Mouse (Mus musculus) liver, embryonic 14 days (tissue): ENCODE measurements around the gene Krtap15. TPM values are rescaled to one million over a fixed set of nuclear protein-coding genes. Genes with fewer than 3 reads are reported as not detected.

Experiments
- polyA plus RNA-seq: library from polyadenylated mRNA; depleted of rRNA; stranded (reverse); fragments of >200 nt; gene quantifications from 2 replicates; pipeline ENCODE4 v1.2.3, GENCODE M21; 2012; rRNA removed

Gene Krtap15
- not detected in 2 replicates for polyA plus RNA-seq

GRCm38 (mm10) chr16:88820066-88820465 is at the start of gene Krtap15:
TSS of gene Krtap15 (plus strand) at chr16:88820215.

GRCm38 (mm10) chr16:88774106-88774505 is 45.9 kb upstream of the Krtap15 start, which contains the start of gene 2310057N15Rik:
TSS of gene 2310057N15Rik (minus strand) at chr16:88774206.

GRCm38 (mm10) chr16:88777596-88777995 is 42.4 kb upstream of the Krtap15 start, which contains the start of gene Gm5965:
TSS of gene Gm5965 (plus strand) at chr16:88777896.

GRCm38 (mm10) chr16:88811827-88812226 is 8.2 kb upstream of the Krtap15 start, which contains the start of gene Gm20741:
TSS of gene Gm20741 (minus strand) at chr16:88812220.

GRCm38 (mm10) chr16:88826095-88826652 is 6.2 kb downstream of the Krtap15 start, which contains the start of gene Krtap14:
TSS of gene Krtap14 (minus strand) at chr16:88826145.

GRCm38 (mm10) chr16:88869311-88869710 is 49.3 kb downstream of the Krtap15 start, which contains the start of gene Krtap19-1:
TSS of gene Krtap19-1 (minus strand) at chr16:88869411.

GRCm38 (mm10) chr16:88874169-88874568 is 54.2 kb downstream of the Krtap15 start, which contains the start of gene Krtap19-2:
TSS of gene Krtap19-2 (minus strand) at chr16:88874269.

GRCm38 (mm10) chr16:88877938-88878337 is 57.9 kb downstream of the Krtap15 start, which contains the start of gene Krtap19-3:
TSS of gene Krtap19-3 (minus strand) at chr16:88878038.

Other genes starting within 250 kb of the Krtap15 start
- gene Krtap24-1, start 207.9 kb upstream of the Krtap15 start, polyA plus RNA-seq, result not detected in 2 replicates
- gene 2310079G19Rik, start 192.5 kb upstream of the Krtap15 start, polyA plus RNA-seq, result not detected in 2 replicates
- gene Krtap26-1, start 172.4 kb upstream of the Krtap15 start, polyA plus RNA-seq, result not detected in 2 replicates
- gene Krtap27-1, start 148.5 kb upstream of the Krtap15 start, polyA plus RNA-seq, result not detected in 2 replicates
- not detected in 2 replicates for gene 2310061N02Rik, start 112.3 kb upstream of the Krtap15 start, polyA plus RNA-seq
- gene Krtap13-1, start 91.4 kb upstream of the Krtap15 start, polyA plus RNA-seq, result not detected in 2 replicates
- gene Krtap13, start 68.6 kb upstream of the Krtap15 start, polyA plus RNA-seq, result not detected in 2 replicates
- not detected in 2 replicates for gene 2310034C09Rik, start 61.4 kb upstream of the Krtap15 start, polyA plus RNA-seq
- not detected in 2 replicates for gene 2310057N15Rik, start 46.0 kb upstream of the Krtap15 start, polyA plus RNA-seq
- gene Gm5965, start 42.3 kb upstream of the Krtap15 start, polyA plus RNA-seq, result not detected in 2 replicates
- not detected in 2 replicates for gene Gm20741, start 8.0 kb upstream of the Krtap15 start, polyA plus RNA-seq
- gene Krtap14, start 5.9 kb downstream of the Krtap15 start, polyA plus RNA-seq, result not detected in 2 replicates
- gene Krtap19-1, start 49.2 kb downstream of the Krtap15 start, polyA plus RNA-seq, result not detected in 2 replicates
- gene Krtap19-2, start 54.1 kb downstream of the Krtap15 start, polyA plus RNA-seq, result not detected in 2 replicates
- not detected in 2 replicates for gene Krtap19-3, start 57.8 kb downstream of the Krtap15 start, polyA plus RNA-seq
- not detected in 2 replicates for gene Krtap19-4, start 64.9 kb downstream of the Krtap15 start, polyA plus RNA-seq
- gene Krtap19-5, start 76.2 kb downstream of the Krtap15 start, polyA plus RNA-seq, result not detected in 2 replicates
- not detected in 2 replicates for gene Krtap19-9b, start 112.0 kb downstream of the Krtap15 start, polyA plus RNA-seq
- gene Krtap16-3, start 142.7 kb downstream of the Krtap15 start, polyA plus RNA-seq, result not detected in 2 replicates
- not detected in 2 replicates for gene Krtap22-2, start 190.5 kb downstream of the Krtap15 start, polyA plus RNA-seq
- gene Gm10229, start 195.1 kb downstream of the Krtap15 start, polyA plus RNA-seq, result not detected in 2 replicates
- not detected in 2 replicates for gene Krtap6-1, start 211.5 kb downstream of the Krtap15 start, polyA plus RNA-seq
- not detected in 2 replicates for gene Gm10228, start 221.3 kb downstream of the Krtap15 start, polyA plus RNA-seq
- gene Krtap6-5, start 227.7 kb downstream of the Krtap15 start, polyA plus RNA-seq, result not detected in 2 replicates
- gene 1110025L11Rik, start 243.8 kb downstream of the Krtap15 start, polyA plus RNA-seq, result not detected in 2 replicates